Mouse (Mus musculus) heart, postnatal 36 days (tissue): ENCODE measurements around the gene Nfx1. TPM values are rescaled to one million over a fixed set of nuclear protein-coding genes. Genes with fewer than 3 reads are reported as not detected.
A peak's percentile ranks its signal among the peaks of the same experiment; 100 is the strongest.

Experiments
- DNase-seq, 2 experiments: peaks; one replicate each; pipeline ENCODE4 v3.0.0; 2021 to 2022
- intact Hi-C: fragments of 180-260 bp; cut with DNase I; formaldehyde crosslinking; loops from one replicate; pipeline ENCODE4 v1.15.1; 2025
- total RNA-seq, 2 experiments: library from RNA; stranded (reverse); gene quantifications; 2 replicates each; pipeline ENCODE4 v1.2.3; 2021

Gene Nfx1
- total RNA-seq, 2 experiments from 2014 or later = 20.9 to 22.8 TPM

- intact Hi-C loops = no loop called here
- no peak for DNase-seq
Observed at GRCm38 (mm10) chr4:41042880-41043279, 72.2 kb downstream of the Nfx1 start.

DNA sequence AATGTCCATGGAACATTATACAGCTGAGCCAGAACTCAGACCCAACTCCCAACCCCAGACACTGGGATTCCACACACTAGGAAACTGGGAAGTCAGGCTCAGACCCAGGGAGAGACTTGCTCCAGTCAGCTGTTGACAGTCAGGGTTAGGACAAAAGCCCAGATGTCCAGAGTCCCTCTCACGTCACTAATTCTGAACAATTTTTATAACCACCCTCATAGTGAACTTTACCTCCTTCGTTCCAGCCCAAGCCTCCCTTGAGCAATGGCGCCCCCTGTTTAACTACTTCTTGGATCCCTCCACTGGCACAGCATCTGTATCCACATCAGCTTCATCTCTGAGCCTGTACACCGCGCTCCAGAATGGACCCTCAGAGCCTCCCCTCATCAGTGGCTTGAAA lies 73.3 kb downstream of the Nfx1 start:
- DNase-seq = peak in 1 of 2 experiments; percentile 31
- intact Hi-C loops = loop anchor here (2.0 kb wide), 1 partner anchor 13 kb away; no protein-coding TSS in a partner anchor

- no peak for DNase-seq
- intact Hi-C loops = loop anchor here (2.0 kb wide), 1 partner anchor 14 kb away; no protein-coding TSS in a partner anchor
Observed at GRCm38 (mm10) chr4:41045288-41045687, 74.6 kb downstream of the Nfx1 start.

DNA sequence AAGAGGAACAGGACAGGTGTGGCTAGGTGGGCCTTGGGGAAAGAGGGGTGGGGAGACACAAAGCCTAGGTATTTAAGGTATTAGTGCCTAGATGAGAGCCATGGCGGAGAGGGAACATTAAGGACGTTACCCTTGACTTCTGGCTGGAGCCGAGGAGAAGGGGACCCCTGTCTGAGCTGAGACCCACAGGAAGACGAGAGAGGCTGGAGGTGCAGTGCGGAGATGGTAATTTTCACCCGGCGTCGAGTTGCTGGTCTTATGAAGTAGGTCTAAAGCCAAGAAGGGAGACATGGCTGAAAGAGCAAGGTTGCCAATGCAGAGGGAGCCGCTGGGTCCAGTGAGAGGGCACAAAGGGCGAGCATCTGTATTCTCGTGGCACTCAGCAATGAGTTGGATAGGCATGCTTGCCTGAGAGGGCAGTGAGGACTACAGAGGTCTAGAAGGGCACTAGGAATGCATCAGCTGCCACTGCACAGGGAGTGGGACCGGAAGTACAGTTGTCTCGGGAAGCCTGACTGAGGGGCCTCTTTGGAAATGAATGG lies 75.6 kb downstream of the Nfx1 start:
- DNase-seq = no peak
- intact Hi-C loops = no loop called here

DNA sequence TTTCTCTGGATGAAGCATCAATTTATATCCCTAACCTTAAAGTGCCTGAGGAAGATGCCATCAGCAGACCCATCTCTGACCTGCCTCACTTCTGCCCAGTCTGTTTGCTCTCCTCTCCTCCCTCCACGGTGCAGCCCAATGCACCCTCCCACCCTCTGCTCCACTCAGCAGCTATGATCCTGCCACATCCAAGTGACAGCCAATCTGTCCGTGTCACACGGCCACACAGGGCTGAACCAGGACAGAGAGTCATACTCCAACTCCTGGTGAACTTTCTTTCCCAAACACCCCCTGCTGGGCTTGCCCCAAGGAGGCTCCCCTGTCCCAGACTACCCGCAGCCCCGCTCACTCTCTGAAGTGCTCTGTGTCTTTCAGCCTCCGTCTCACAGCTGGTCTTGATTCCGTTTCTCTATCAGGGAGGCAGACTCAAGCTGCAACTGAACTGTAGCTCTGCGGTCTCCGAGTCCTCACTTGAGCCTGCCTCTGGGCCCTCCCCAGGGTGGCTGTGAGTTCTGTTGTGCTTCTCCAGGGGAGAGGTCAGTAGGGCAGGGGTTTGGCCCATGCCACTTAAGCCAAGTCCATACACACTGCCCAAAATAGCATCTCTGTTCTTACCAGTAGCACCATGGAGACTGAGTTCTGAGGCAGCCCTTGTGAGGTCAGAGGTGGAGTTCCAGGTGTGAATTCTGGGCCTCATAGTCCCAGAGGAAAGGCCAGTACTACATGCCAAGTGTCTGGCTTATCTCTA lies 77.0 kb downstream of the Nfx1 start, which contains the start of gene Aqp7:
Gene Aqp7, minus strand, starts transcription at position 616 of the 748 bp plus-strand sequence.
- intact Hi-C loops = no loop called here
- peak; percentile 34 to 52 for DNase-seq

DNA sequence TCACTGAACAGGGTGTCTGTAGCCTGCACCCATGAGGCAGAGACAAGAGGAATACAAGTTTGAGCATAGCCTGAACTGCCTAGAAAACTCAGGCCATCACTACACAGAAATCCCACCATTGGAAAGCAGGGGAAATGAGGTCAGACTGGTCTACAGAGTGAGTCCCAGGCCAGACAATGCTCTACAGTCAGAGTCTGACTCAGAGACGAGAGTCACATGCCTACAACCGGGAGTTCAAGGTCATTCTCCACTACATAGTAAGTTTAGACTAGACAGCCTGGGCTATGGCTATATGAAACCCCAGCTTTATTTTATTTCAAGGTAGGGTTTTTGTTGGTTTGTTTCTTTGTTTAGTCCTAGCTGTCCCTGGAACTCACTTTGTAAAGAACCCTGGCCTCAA lies 78.2 kb downstream of the Nfx1 start:
- DNase-seq = no peak
- intact Hi-C loops = no loop called here

- intact Hi-C loops = loop anchor here (1.0 to 2.0 kb wide), 4 partner anchors 68 to 339 kb away; no protein-coding TSS in a partner anchor
- DNase-seq = peak; percentile 85 to 88
Observed at GRCm38 (mm10) chr4:41050726-41051675, 80.3 kb downstream of the Nfx1 start.

- intact Hi-C loops = loop anchor here (2.0 kb wide), 2 partner anchors 115 to 175 kb away; no protein-coding TSS in a partner anchor
- no peak for DNase-seq
Observed at GRCm38 (mm10) chr4:41051781-41052180, 81.1 kb downstream of the Nfx1 start.

- intact Hi-C loops = loop anchor here (2.0 kb wide), 1 partner anchor 232 kb away; no protein-coding TSS in a partner anchor
- no peak for DNase-seq
Observed at GRCm38 (mm10) chr4:41055111-41055510, 84.4 kb downstream of the Nfx1 start.

GRCm38 (mm10) chr4:41056253-41056652 lies 85.5 kb downstream of the Nfx1 start:
- no peak for DNase-seq
- intact Hi-C loops = no loop called here

DNA sequence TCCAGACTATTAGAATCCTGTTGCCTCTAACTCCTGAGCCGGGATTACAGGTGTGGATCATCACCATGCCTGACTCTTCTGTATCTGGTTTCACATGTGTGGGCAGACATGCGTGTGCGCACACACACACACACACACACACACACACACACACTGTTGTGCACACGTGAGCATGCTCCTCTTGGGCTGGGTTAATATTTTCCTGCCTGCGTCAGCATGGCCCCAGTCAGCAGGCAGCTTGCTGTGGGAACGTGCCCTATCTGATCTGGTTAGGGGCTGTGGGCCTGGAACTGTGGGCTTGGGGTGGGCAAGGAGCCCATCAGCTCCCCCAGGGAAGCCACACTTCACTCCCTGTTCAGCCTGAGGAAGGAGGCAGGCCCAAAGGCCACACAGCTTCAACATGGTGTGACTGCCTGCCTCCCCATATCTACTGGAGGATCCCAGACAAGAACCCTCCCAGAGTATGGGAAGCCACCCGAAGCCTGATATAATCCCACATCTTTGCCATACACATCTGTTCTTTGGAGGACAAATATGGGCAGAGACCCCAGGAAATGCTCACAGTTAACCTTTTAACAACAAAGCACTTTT lies 86.1 kb downstream of the Nfx1 start:
- no peak for DNase-seq
- intact Hi-C loops = no loop called here

DNA sequence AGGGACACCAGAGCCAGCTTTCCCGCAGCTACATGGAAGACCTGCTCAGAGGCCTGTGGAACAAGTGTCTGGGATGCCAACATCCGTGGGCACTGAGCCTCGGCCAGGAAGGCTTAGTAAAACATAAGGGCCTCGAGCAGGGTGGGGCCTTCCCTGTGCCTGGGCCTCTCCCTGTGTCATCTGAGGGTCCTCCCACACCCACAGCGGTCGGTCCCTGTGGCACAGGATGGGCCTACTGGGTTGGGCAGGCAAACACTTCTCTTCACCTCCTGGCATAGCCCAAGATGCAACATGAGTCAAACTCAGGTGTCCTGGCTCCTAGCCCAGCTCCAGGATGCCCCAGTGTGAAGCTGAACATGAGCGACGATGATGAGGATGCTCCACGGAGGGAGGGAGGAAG lies 86.7 kb downstream of the Nfx1 start:
- no peak for DNase-seq
- intact Hi-C loops = no loop called here

- no peak for DNase-seq
- intact Hi-C loops = no loop called here
Observed at GRCm38 (mm10) chr4:41063351-41063750, 92.6 kb downstream of the Nfx1 start.

- no peak for DNase-seq
- intact Hi-C loops = no loop called here
Observed at GRCm38 (mm10) chr4:41063894-41064673, 93.4 kb downstream of the Nfx1 start.

DNA sequence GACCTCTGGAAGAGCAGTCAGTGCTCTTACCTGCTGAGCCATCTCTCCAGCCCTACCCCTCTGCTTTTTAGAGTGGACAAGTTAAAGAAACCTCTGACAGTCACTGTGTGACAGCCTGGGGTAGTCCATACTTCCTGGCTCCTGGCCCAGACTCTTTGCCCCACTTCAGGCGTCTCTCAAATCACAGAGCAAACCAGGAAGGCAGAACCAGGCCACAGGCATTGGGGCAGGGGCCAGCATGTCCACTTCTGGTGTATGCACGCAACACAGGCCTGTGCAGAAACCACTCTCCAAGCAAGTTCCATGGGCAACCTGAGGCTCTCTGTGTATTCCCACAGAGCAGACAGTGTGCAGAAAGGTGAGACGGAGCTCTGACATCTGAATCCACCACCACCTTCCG lies 94.5 kb downstream of the Nfx1 start:
- intact Hi-C loops = no loop called here

DNA sequence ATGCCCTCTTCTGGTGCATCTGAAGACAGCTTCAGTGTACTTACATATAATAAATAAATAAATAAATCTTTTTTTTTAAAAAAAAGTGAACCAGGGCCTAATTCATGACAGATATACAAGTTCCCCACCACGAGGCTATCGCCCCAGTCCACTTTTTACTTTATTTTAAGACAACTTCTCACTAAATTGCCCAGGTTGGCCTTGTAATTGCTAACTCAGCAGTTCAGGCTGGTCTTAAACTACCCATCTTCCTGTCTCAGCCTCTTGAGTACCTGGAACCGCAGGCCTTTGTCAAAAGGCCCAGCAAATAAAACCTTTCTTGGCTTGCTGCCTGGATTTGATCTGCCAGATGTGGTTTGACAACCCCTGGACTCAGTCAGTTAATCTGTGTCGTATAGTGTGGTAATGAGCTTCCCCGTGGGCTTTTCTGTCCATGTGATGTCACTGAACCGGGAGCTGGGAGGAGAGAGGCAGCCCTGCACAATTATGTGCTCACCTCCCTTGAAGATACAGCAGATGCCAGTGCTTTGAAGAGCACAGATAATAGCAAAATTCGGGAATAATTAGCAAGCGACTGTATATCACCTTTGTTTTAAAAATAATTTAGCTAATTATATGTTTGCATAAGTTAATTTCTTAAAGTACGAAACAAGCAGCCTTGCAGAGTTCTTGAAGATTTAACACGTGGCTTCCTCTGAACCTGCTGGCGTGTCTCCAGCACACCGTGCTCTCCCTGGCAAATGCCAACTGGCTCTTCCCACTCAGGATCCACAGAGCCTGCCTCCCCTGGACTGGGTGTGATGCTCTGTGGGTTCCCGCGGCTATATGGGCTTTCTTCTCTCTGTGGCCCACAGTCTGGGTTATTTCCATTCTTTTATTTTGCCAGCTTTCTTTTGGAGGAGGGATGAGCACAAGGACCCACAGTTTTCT lies 101.1 kb downstream of the Nfx1 start:
- no peak for DNase-seq
- intact Hi-C loops = no loop called here

More for the DNA sequence above, 94.5 kb downstream of the Nfx1 start:
- DNase-seq = no peak

GRCm38 (mm10) chr4:41073008-41073817 lies 102.5 kb downstream of the Nfx1 start:
- no peak for DNase-seq

DNA sequence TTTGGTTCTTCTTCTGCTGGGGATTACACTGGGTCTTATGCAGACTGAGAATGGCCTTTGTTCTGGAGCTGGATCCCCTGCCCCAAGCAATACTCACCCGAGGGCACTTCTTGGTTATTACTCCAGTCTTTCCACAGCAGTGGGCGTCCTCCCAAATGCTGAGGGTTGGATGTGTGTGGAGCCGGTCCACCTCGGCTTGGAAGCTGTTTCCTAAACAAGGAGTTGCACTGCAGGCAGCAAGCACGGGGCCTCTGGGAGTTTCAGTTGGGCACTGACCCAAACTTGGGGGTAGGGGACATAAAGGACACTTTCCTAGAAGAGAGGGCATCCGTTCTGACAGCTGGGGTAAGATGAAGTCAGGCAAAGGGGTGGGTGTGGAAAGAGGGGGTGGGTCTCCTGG lies 103.8 kb downstream of the Nfx1 start:
- intact Hi-C loops = no loop called here
- no peak for DNase-seq

More at GRCm38 (mm10) chr4:41073008-41073817, 102.5 kb downstream of the Nfx1 start:
- intact Hi-C loops = no loop called here
